Mouse (Mus musculus) heart, embryonic 15.5 days (tissue): Measurements from ENCODE around the gene Gm11562. TPM values are rescaled to one million over a fixed set of nuclear protein-coding genes. Genes with fewer than 3 reads are reported as not detected.
"Not testable (repeated sequence)": the region's sequence is repeated elsewhere in the genome, so short reads cannot be mapped to it uniquely, and the experiment has no call there.

Experiments used
- ATAC-seq: fragments of 200-750 bp; cut with Nextera tagmentation; replicated peaks from 2 replicates; pipeline ENCODE4 v1.8.0; 2017; ENCODE audit warnings: low read depth, moderate TSS enrichment; ENCODE audit not compliant: insufficient number of reproducible peaks, insufficient read depth, low FRiP score
- H3K27ac ChIP-seq: fragments of 300-500 bp; sonication (generic); 2 replicates; pipeline ENCODE4 v1.5.1; 2015; ENCODE audit warnings: mild to moderate bottlenecking, inconsistent platforms
- H3K27me3 ChIP-seq: fragments of 300-500 bp; sonication (generic); 2 replicates; pipeline ENCODE4 v1.6.1; 2015; ENCODE audit warnings: inconsistent platforms
- H3K36me3 ChIP-seq: fragments of 300-500 bp; sonication (generic); 2 replicates; pipeline ENCODE4 v1.6.1; 2015; ENCODE audit warnings: mild to moderate bottlenecking, inconsistent platforms
- H3K4me1 ChIP-seq: fragments of 300-500 bp; sonication (generic); replicated peaks from 2 replicates; pipeline ENCODE4 v1.6.1; 2015; ENCODE audit warnings: inconsistent platforms
- H3K4me2 ChIP-seq: fragments of 300-500 bp; sonication (generic); 2 replicates; pipeline ENCODE4 v1.6.1; 2015; ENCODE audit warnings: inconsistent platforms, mild to moderate bottlenecking, moderate library complexity
- H3K4me3 ChIP-seq: fragments of 300-500 bp; sonication (generic); 2 replicates; pipeline ENCODE4 v1.5.1; 2015; ENCODE audit warnings: mild to moderate bottlenecking, inconsistent platforms
- H3K9ac ChIP-seq: fragments of 300-500 bp; sonication (generic); 2 replicates; pipeline ENCODE4 v1.6.1; 2015; ENCODE audit warnings: mild to moderate bottlenecking, inconsistent platforms
- H3K9me3 ChIP-seq: fragments of 300-500 bp; sonication (generic); replicated peaks from 2 replicates; pipeline ENCODE4 v1.6.1; 2016; ENCODE audit warnings: inconsistent platforms
- WGBS: fragments of 180-500 bp; shearing (Covaris S2); methylation state at CpG from one replicate; pipeline ENCODE4 v1.1.7; 2015; ENCODE audit warnings: mixed read lengths; 5-methylcytosine and 5-hydroxymethylcytosine counted together
- polyA plus RNA-seq: library from polyadenylated mRNA; unstranded; fragments of >200 nt; fragmentation: Nextera tagmentation; extraction: Ambion mirVana; gene quantifications from 2 replicates; pipeline ENCODE4 v1.2.1, GENCODE M21; 2015

Gene Gm11562
- polyA plus RNA-seq = not detected in 2 replicates

DNA sequence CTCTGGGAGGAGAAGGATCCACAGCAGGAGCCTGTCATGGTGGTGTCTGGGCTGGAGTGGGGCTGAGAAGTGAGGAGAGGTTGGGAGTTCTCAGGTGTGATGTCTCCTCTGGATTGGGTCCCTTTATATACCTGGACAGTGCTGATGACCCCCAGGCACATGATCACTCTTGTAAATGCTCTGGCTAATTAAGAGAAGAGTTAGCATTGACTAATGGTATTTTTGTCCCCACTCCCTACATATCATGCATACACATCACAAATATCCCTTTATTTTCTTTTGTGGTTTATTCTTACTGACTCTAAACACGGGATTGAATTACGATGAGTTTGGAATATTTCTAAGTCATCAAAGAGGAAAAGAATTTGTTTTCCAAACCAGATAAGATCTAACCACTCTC lies at the start of gene Gm11562:
Gene Gm11562 (minus strand): TSS at position 101 of the 400 bp plus-strand sequence.
- H3K36me3 ChIP-seq = no peaks in the 10 kb centered on the region
- H3K27me3 ChIP-seq = no peaks in the 10 kb centered on the region
- no peak within 1 kb of the TSS for H3K4me3 ChIP-seq
- no peaks in the 10 kb centered on the region for H3K9me3 ChIP-seq
- no peak within 1 kb of the TSS for H3K4me2 ChIP-seq
- no peak for ATAC-seq
- WGBS = 74% methylated on average over 2 of the region's 2 CpGs
- no peak within 1 kb of the TSS for H3K27ac ChIP-seq
- H3K9ac ChIP-seq = no peak within 1 kb of the TSS
- no peaks in the 10 kb centered on the region for H3K4me1 ChIP-seq

DNA sequence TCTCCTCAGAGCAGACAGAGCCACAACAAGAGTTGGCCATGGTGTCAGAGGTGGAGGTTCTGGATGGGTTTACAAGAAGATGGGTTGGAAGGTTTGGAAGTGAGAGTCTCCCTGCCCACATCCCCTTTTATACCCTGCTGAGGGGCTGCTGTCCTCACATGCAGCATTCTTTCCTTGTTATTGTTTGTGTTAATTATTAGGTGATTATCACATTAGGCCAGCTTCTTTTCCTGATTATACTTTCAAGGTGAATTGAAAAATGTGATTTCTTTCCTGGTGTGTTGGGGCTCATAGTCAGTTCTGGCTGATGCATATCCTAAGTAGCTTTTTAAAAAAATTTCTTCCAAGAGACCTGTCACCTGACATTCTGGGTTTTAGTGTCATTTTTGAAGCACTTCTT lies 45.6 kb upstream of the Gm11562 start, which contains the start of gene Krtap4-6:
Gene Krtap4-6 (minus strand): TSS at position 101 of the 400 bp plus-strand sequence.
- H3K9me3 ChIP-seq = no peaks in the 10 kb centered on the region
- H3K9ac ChIP-seq = no peak within 1 kb of the TSS
- no peaks in the 10 kb centered on the region for H3K36me3 ChIP-seq
- no peak for ATAC-seq
- H3K27ac ChIP-seq = no peak within 1 kb of the TSS
- no peaks in the 10 kb centered on the region for H3K4me1 ChIP-seq
- no peak within 1 kb of the TSS for H3K4me3 ChIP-seq
- no peak within 1 kb of the TSS for H3K4me2 ChIP-seq
- no peaks in the 10 kb centered on the region for H3K27me3 ChIP-seq

DNA sequence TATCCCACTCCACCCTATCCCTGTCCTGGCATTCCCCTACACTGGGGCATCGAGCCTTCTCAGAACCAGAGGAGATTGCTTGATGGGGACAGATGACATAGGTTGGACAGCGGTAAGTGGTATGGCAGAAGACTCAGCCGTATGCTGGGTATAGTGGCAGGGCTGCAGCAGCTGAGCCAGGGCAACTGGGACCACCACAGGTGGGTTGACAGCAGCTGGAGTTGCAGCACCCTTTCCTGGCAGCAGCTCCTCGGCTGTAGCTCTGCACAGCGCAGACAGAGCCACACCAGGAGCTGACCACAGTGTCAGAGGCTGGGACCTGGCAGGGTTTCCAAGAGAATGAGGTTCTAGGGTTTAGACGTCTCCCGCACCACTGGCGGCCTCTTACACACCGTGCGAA lies 42.6 kb upstream of the Gm11562 start:
- WGBS = 79% methylated on average over 10 of the region's 10 CpGs
- Histone ChIP-seq H3K4me1 (no peaks in the 10 kb centered on the region), H3K27ac (no peak overlapping the region), H3K9me3 (no peaks in the 10 kb centered on the region), H3K4me2 (no peak overlapping the region), H3K4me3 (no peak overlapping the region), H3K27me3 (no peaks in the 10 kb centered on the region), H3K36me3 (no peaks in the 10 kb centered on the region), H3K9ac (no peak overlapping the region)
- ATAC-seq = no peak

DNA sequence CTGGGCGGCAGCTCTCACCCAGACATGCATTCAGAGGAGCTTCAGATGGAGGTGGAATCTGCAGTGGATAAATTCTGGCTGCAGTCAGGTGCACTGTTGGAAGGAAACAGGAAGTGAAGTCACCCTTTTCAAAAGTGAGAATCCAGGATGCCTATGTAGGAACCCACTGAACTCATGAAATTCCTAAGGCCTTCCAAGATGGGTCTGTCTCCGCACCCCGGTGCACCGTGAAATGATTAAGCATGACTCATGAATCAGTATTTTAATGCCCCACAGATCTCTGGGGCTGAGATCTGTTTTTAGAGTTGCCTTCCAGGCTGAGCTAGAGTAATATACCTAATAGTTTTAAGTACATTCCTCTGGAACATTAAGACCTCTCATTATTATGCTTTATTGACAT lies 39.0 kb upstream of the Gm11562 start:
- ATAC-seq = no peak
- Histone ChIP-seq H3K36me3 (no peaks in the 10 kb centered on the region), H3K9me3 (no peaks in the 10 kb centered on the region), H3K4me3 (no peak overlapping the region), H3K4me2 (no peak overlapping the region), H3K9ac (no peak overlapping the region), H3K27me3 (no peaks in the 10 kb centered on the region), H3K27ac (no peak overlapping the region), H3K4me1 (no peaks in the 10 kb centered on the region)
- 66% methylated on average over 4 of the region's 4 CpGs for WGBS

DNA sequence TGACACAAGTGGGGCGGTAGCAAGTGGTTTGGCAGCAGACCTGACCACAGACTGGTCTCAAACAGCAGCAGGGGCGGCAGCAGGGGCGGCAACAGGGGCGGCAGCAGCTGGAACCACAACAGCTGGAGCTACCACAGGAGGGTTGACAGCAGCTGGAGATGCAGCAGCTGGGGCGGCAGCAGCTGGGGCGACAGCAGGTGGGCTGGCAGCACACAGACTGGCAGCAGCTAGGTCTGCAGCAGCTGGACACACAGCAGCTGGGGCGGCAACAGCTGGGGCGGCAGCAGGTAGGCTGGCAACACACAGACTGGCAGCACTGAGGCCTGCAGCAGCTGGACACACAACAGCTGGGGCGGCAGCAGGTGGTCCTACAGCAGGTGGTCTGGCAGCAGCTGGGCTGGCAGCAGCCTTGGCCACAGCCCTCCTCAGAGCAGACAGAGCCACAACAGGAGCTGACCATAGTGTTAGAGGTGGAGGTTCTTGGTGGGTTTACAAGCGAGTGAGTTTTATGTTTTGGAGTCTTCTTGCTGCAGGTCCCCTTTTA lies 38.3 kb upstream of the Gm11562 start, which contains the start of gene Gm11563:
Gene Gm11563 (minus strand): TSS at position 494 of the 544 bp plus-strand sequence.
- H3K27ac ChIP-seq, H3K4me2 ChIP-seq, H3K4me1 ChIP-seq, H3K27me3 ChIP-seq, H3K4me3 ChIP-seq, H3K36me3 ChIP-seq, H3K9me3 ChIP-seq, ATAC-seq, H3K9ac ChIP-seq: not testable (repeated sequence)
- 57% methylated on average over 10 of the region's 10 CpGs for WGBS

DNA sequence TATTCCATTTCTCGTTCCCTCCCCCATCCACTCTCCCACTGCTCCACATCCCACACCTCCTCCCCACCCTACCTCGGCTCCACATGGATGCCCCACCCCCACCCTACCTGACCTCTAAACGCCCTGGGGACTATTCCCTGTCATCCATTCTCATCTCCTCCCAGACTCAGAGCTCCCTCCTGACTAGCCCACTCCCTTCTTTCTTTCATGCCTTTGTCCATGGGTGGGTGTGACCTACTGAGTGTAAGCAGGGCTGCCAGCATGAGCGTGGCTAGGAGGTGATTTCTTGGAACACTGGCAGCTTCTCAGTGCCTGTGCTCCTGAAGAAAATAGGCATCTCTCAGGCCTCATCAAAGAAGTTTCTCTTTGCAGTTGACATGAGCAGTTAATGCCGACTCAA lies 36.8 kb upstream of the Gm11562 start:
- no peak for ATAC-seq
- no peak overlapping the region for H3K4me2 ChIP-seq
- H3K9ac ChIP-seq = no peak overlapping the region
- H3K27me3 ChIP-seq = no peaks in the 10 kb centered on the region
- 49% methylated on average over 5 of the region's 5 CpGs for whole genome bisulfite sequencing
- H3K4me3 ChIP-seq = no peak overlapping the region
- H3K36me3 ChIP-seq = no peaks in the 10 kb centered on the region
- H3K4me1 ChIP-seq = no peaks in the 10 kb centered on the region
- H3K27ac ChIP-seq = no peak overlapping the region
- H3K9me3 ChIP-seq = no peaks in the 10 kb centered on the region

DNA sequence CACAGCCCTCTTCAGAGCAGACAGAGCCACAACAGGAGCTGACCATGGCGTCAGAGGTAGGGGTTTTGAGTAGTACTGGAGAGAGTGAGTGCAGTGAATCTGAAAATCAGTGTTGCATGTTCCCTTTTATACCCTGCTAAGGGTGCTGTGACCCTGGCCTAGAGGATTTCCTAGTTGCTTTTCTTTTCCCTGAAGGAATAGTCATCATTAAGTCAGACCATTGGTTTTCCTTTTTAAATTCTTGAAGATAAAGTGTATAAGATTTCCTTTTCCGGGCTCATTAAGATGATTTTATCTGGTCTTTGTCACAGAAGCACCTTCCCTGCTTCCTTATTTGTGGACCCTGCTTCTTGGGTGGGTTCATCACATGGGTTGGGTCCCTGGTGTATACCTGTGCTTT lies 29.9 kb upstream of the Gm11562 start, which contains the start of gene Gm11555:
Gene Gm11555 (minus strand): TSS at position 101 of the 400 bp plus-strand sequence.
- no peak within 1 kb of the TSS for H3K4me3 ChIP-seq
- H3K9ac ChIP-seq = no peak within 1 kb of the TSS
- no peak within 1 kb of the TSS for H3K4me2 ChIP-seq
- ATAC-seq = no peak
- 73% methylated on average over 2 of the region's 2 CpGs for WGBS
- H3K4me1 ChIP-seq = no peaks in the 10 kb centered on the region
- no peak within 1 kb of the TSS for H3K27ac ChIP-seq
- no peaks in the 10 kb centered on the region for H3K36me3 ChIP-seq
- no peaks in the 10 kb centered on the region for H3K9me3 ChIP-seq
- no peaks in the 10 kb centered on the region for H3K27me3 ChIP-seq

DNA sequence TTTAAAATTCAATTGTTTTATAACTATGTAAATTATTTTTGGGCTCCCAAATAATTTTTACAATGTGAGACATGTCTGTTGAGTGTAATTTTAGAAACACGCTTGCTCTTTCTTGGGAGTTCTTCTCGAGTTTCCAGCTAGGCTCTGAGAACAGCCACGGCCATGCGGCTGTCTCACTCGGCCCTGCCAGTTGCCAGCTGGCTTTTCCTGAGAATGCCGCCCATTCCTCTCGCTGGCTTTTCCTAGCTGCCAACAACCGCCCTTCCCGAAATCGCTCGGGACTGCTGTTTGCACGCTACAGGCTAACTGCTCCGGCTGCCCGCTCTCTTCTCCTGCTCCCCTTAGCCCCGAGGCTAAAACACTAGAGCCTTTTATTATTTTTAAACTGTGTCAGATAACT lies 26.2 kb upstream of the Gm11562 start:
- Histone ChIP-seq H3K4me1 (no peaks in the 10 kb centered on the region), H3K27me3 (no peaks in the 10 kb centered on the region), H3K9ac (no peak overlapping the region), H3K4me3 (no peak overlapping the region), H3K36me3 (no peaks in the 10 kb centered on the region), H3K27ac (no peak overlapping the region), H3K4me2 (no peak overlapping the region), H3K9me3 (no peaks in the 10 kb centered on the region)
- 77% methylated on average over 15 of the region's 15 CpGs for WGBS
- ATAC-seq = no peak

DNA sequence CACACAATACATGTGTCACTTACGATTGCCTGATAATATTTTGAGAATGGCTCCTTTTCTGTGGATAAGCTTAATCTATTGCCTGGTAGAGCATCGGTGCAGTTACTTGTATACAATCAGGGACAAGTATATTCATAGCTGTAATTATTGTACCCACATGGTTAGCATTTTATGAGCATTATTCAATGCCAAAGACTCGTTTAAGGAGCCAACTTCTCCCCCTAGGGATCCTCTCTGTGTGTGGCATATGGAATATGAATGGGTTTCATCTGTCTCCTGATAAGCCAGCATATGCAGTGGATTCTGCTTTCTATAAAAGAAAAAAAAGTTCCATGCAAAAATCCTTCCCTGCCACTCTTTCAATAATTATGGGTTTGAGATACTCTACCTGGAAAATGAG lies 24.1 kb upstream of the Gm11562 start:
- H3K9ac ChIP-seq = no peak overlapping the region
- H3K27ac ChIP-seq = no peak overlapping the region
- H3K4me1 ChIP-seq = no peaks in the 10 kb centered on the region
- H3K9me3 ChIP-seq = no peaks in the 10 kb centered on the region
- no peak overlapping the region for H3K4me2 ChIP-seq
- no peak for ATAC-seq
- 70% methylated on average over 3 of the region's 3 CpGs for WGBS
- no peaks in the 10 kb centered on the region for H3K36me3 ChIP-seq
- H3K27me3 ChIP-seq = no peaks in the 10 kb centered on the region
- no peak overlapping the region for H3K4me3 ChIP-seq

DNA sequence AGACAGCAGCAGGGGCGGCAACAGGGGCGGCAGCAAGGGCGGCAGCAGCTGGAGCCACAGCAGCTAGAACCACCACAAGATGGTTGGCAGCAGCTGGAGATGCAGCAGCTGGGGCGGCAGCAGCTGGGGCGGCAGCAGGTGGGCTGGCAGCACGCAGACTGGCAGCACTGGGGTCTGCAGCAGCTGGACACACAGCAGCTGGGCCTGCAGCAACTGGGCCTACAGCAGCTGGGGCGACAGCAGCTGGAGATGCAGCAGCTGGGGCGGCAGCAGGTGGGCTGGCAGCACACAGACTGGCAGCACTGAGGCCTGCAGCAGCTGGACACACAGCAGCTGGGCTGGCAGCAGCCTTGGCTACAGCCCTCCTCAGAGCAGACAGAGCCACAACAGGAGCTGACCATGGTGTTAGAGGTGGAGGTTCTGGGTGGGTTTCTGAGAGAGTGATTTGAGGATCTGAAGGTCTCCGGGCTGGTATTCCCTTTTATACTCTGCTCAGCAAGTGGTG lies 23.5 kb upstream of the Gm11562 start, which contains the start of gene Krtap4-7:
Gene Krtap4-7 (minus strand): TSS at position 455 of the 505 bp plus-strand sequence.
- not testable (repeated sequence) for ATAC-seq, H3K9me3 ChIP-seq, H3K4me1 ChIP-seq, H3K4me3 ChIP-seq, H3K4me2 ChIP-seq, H3K36me3 ChIP-seq, H3K27me3 ChIP-seq, H3K27ac ChIP-seq, H3K9ac ChIP-seq
- WGBS = 74% methylated on average over 9 of the region's 9 CpGs

DNA sequence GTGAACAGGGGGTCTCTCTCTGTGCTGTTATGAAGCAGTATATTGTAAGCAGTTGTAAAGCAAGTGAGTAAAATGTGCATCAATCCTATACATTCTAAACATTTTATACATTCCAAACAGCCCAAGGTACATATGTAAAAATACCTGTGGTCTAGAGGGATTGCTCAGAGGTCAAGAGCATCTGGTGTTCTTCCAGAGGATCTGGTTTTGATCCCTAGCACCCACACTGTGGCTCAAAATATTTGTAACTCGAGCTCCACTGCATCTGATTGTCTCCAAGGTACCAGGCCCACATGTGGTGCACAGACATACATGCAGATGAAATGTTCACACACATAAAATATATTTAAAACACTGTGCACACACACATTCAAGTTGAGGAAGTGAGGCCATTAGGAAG lies 20.7 kb upstream of the Gm11562 start:
- no peak overlapping the region for H3K4me2 ChIP-seq
- H3K27ac ChIP-seq = no peak overlapping the region
- WGBS = 19% methylated on average over 1 of the region's 1 CpGs
- H3K36me3 ChIP-seq = no peaks in the 10 kb centered on the region
- H3K9me3 ChIP-seq = no peaks in the 10 kb centered on the region
- ATAC-seq = no peak
- H3K4me3 ChIP-seq = no peak overlapping the region
- no peak overlapping the region for H3K9ac ChIP-seq
- H3K27me3 ChIP-seq = no peaks in the 10 kb centered on the region
- no peaks in the 10 kb centered on the region for H3K4me1 ChIP-seq

DNA sequence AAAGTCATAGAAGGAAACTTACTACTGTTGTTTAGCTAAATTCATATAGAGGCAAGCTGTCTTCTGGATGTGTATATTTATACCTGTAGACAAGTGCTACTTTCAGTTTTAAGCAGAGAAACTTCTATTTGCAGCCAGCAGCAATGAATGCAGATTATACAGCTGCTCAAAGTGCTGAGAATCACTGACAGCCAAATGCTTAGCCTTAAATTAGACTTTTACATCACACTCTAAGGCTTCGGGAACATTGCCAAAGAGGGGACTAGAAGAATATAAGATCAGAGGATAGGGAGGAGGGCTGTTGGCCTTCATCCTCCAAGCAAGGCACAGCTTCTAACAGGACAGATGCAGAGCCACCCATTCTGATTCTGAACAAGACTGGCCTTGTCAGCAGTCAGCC lies 16.9 kb upstream of the Gm11562 start:
- Histone ChIP-seq H3K4me3 (no peak overlapping the region), H3K27ac (no peak overlapping the region)
- 42% methylated on average over 1 of the region's 1 CpGs for WGBS

More for the DNA sequence above, 16.9 kb upstream of the Gm11562 start:
- H3K27me3 ChIP-seq = no peaks in the 10 kb centered on the region
- no peak overlapping the region for H3K9ac ChIP-seq
- ATAC-seq = no peak
- H3K36me3 ChIP-seq = no peaks in the 10 kb centered on the region
- H3K4me1 ChIP-seq = no peaks in the 10 kb centered on the region
- H3K4me2 ChIP-seq = no peak overlapping the region
- no peaks in the 10 kb centered on the region for H3K9me3 ChIP-seq
